Mouse (Mus musculus): Measurements from ENCODE around the gene March11.

March11 gene

DNA sequence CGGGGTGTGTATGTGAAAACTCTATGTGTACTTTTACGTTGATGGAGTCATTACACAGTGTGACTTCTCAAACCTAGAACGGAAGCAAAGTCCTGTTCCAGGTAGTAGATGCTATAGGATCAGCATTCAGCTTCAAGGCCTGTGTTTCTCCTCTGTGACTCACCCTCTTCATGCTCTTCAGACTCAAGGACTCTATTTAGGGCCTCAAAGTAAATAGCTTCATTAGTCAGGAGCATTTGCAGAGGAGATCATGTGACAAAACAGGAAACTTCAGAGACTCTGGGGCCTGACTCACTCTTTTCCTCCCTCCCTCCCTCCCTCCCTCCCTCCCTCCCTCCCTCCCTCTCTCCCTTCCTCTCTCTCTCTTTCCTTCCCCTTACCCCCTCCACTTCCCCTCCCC is 66.1 kb downstream of the March11 start:
- no peak for DNase-seq

DNA sequence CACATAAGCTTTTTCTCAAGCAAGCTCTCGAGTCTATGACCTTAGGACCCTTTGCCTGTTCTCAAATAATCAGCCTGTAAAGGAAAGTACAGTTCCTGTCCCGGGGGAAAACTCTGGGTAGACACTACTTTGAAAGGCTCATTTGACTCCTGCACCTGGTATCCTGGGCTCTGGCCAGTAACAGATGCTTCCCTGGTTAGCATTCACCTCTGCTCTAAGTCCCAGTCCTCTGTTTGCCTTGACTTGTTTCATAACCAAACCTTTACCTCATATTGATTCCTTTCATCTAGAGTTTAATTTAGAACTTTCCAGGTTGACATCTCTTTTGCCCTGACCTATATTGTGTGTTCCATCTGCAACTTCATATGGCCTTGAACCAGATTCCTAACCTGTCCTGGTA is 68.5 kb downstream of the March11 start:
- no peak for DNase-seq

DNA sequence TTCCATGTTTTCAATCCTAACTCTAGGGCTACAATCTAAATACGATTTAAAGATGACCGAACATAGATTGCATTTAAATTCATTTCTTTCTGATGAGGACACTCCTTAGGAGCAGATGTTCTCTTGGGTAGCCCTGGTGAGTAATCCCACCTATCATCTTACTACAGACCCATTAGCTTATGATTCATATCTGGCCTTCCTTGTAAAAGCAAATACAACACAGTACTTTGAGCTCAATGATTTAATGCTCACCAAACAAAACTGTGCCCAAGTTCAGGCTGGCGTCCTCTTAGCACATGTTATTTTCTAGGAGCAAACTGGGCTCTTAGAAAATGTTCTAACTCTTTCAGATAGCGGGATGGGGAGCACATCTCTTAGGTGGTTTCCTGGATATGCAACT is 70.0 kb downstream of the March11 start:
- no peak for DNase-seq

DNA sequence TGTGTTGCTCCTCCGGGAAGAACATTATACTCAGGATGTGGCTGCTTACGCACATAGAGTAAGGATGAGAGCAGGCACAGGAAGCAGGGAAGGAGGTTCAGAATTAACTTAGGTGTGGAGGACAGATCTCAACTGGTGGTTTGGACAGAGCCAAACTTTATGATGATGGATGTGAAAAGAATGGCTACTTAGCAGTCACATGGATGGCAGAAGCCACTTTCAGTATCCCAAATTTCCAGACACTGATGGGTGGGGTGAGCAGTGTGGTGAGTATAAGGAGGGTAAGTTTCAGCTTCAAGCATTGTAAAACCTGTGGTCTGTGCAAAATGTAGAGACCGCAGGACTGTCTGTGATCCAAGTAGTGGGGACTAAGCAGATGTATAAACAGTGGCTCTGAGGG is 71.0 kb downstream of the March11 start:
- DNase-seq: no peak

DNA sequence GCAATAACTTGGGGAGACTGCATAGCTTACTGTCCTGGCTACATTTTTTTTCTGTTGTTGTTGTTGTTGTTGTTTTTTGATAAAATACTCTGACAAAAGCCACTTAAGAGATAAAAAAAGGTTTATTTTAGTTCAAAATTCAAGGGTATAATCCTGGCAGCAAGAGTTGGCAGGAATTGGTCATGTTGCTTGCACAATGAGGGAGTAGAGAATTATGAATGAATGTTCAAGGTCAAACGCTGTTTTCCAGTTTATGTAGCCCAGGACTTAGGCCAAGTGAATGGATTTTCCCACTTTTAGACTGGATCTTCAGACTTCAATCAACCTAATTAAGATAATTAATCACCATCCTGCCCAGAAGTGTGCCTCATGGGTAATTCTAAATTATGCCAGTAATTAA is 72.0 kb downstream of the March11 start:
- DNase-seq: no peak

DNA sequence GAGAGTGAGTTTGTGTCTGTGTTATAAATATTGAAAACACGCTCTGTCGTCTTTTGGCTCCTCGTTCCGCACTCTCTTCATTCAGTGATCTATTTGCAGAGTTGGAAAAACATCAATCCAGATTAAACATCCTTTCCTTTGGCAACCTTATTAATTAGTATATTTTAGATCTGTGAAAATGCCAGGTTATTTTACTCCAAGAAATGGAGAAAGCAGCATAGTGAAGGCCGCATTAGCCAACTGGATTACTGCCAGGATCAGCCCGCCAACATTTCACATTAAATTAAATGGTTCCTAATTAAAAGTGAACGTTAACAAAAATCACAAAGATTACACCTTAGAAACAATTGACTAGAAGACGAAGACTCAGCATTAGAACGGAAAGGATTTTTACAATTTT is 81.2 kb downstream of the March11 start:
- peak; percentile 5 for DNase-seq

DNA sequence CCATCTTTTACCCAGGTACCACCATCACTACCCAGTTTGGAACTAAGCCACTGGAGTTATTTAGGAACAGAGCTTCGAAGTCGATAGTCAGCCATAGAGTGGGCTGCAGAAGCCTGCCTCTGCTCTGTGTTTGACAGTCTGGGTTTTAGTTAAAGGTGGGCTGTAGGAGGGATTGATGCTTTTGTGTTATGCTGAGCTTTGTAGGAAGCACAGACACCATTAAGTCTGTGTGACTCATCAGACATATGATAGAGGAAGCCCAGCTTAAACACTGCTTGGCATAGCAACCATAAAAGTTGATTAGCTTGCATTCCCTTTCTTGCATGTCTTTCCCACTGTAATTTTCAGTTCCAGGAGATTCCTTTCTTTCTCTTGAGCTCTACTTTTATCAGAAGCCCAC is 87.7 kb downstream of the March11 start:
- no peak for DNase-seq

DNA sequence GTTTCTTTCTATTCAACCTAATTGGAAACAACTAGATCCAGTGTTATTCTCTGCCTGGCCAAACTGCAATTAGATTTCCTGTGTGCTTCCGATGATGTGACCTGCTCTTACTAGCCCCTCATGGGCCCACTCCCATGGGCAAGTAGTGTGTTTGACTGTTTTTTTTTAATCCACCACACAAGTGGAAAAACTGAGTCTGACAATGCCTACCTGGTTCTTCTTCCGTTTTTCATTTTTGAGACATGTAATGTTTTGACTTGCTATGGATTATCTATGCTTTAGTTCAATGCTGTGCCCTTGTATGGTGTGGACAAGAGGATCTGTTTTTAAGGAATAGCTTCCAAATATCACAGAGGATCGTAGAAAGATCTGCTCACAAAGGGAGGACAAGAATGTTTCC is 116.4 kb downstream of the March11 start:
- DNase-seq: no peak

DNA sequence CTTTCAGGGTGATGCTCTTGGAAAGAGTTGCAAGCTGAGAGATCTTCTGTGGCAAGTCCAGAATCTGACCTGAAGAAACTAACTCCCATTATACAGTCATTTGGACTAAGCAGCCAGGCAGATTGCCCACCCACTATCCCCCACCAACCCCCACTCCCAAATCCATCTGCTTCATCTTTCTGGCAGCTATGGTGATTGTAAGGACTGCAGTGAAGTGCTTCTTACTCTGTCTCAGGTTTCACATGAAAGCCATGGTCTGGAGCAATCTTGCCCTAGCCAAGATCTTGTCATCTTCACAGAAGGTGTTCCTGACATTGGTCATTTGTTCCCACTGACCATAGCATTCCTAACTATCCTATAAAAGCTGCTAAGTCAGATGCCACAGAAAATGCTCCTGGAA is 117.4 kb downstream of the March11 start:
- no peak for DNase-seq

DNA sequence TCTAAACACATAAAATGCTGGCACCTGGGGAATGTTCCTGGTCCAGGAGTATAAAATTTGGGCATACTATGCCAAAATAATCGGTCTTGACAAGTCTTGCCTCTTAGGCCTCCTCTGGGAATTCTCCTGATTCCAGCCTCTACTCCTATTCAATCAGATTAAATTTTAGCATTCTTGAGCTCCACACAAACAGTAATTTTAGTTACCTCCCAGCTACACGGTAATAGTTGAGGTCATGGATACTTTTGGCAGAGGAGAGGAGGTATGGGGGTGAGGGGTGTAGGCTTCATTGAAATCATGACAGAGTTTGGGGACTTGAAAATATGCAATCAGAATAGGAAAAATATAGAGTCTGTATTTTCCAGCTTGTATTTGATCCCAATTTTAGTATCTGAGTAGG is 121.7 kb downstream of the March11 start:
- no peak for DNase-seq

DNA sequence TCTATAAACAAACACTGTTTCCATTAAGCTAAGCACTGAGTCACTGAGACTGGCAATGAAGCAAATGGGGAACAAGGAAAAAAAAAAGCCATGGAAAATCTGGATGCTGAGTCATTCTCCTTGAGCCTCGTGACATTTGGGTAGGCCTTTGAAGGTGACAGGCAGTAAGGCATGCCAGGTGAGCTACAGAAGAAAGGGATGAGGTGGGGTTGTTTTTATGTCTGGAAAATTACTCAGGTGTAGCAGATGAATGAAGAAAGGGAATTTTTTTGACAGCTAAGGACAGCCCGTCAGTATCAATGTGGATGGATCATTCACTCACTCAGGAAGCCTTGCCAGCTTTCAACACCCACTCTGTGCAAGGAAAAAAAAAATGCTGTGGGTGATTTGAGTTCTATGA is 123.8 kb downstream of the March11 start:
- DNase-seq: no peak

DNA sequence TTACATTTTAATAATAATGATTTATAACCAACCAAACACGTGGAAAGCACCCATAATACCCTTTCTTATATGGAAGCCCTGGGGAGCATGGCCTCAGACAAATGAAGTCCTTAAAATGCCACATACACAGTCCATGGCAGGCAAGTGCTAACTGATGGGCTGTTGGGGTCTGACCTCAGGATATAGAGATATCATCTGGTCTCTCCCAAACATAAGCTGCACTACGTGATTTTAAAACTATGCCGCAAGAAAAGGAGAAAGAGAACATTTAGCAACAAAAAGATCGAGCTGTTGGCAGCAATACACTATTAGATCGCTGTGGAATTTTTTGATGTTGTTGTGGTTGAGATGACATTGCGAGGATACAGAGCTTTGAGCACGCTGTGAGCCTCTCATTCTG is 126.9 kb downstream of the March11 start:
- no peak for DNase-seq

DNA sequence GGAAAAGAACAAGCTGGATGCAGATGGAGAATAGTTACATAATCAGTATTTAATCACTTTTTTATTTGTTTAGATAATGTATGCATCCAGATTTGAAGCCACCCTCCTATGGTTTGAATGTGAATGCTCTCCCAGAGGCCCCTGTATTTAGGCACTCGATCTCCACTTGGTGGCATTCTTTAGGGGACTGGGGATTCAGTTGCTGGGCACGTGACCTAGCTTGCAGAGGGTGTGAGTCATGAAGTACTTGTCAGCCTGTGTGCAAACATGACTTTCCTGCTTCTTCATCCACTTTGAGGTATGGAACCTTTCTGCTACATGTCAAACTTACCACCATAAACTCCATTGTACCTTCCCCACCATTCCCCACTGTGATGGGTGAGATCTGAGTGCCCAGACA is 128.3 kb downstream of the March11 start:
- DNase-seq: no peak
